In the genomic region with DNA sequence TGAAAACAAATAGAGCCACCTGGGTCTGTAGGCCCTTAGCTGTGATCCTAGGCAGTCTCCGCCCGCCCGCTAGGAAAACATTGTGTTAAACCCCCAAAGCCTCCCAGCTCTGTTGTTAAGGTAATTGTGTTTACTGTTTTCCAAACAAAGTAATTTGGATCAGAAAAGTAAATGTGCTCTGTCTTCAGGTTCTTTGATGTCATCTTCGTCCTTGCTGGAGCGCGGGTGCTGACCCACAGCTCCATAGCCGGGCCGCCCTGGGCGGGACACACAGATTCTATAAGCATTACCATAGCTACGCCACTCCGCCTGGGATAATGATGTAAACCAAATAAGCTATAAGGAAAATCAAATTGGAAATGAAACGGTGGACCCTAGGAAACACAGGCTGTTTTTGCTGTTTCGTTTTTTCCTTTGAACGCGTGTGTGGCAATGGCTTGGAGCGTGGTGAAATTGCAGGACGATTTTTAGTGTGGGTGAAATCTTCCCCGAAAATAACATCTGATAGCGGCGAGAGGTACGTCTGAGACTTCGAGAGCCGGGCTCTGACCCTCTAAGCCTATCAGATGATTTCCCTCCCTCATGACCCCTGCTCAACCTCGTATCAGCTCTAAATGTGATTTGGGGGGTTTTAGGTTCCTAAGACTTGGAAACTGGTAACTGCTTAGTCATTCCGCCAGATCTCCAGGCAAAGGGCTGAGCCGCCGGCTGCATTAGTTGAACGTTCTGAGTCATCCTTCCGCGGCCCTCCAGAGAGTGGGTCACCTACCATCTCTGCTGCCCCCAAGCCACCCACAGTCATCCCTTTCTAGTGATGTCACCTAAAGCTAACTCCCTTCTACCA, we compare ENCODE assay signal across 8 mouse cellular contexts. TPM values are rescaled to one million over a fixed set of nuclear protein-coding genes. Genes with fewer than 3 reads are reported as not detected.
DNase-seq lines count a peak whose midpoint lies in the region; ATAC-seq and TF ChIP-seq lines count a peak whose summit lies in the region.

No protein-coding gene starts in this region.

- ATAC-seq in neural tube, embryonic 11.5 days (ENCODE audit: insufficient read depth, low FRiP score, low TSS enrichment): peak; percentile 67

- H3K27ac ChIP-seq in layer of hippocampus, adult 2 months: peak overlapping the region; percentile 65
- peak overlapping the region; percentile 69 for H3K27ac ChIP-seq in left cerebral cortex, adult 2 months
- no peak overlapping the region for H3K27ac ChIP-seq in neural tube, embryonic 11.5 days (ENCODE audit: low read depth, low read length)

- no peaks in the 10 kb centered on the region for H3K4me1 ChIP-seq in neural tube, embryonic 11.5 days (ENCODE audit: control insufficient read depth, insufficient read depth, low read length)

- H3K4me2 ChIP-seq in neural tube, embryonic 11.5 days (ENCODE audit: low read depth): peak overlapping the region; percentile 54

- H3K4me3 ChIP-seq in layer of hippocampus, adult 2 months: peak overlapping the region; percentile 49
- H3K4me3 ChIP-seq in left cerebral cortex, adult 2 months: peak overlapping the region; percentile 49
- H3K4me3 ChIP-seq in neural tube, embryonic 11.5 days (ENCODE audit: low read depth, low read length): peak overlapping the region; percentile 29

- no peak overlapping the region; the same call in 1 of the 2 replicates for H3K9ac ChIP-seq in neural tube, embryonic 11.5 days (ENCODE audit: low read length)

- WGBS in neural tube, embryonic 11.5 days: 2% methylated on average over 30 of the region's 30 CpGs

- intact Hi-C loops in left cerebral cortex, adult 2 months (cut with DNase I): no loop called here
- intact Hi-C loops in gastrocnemius, postnatal 36 days (cut with DNase I): no loop called here

- H3K9me3 ChIP-seq in neural tube, embryonic 11.5 days (ENCODE audit: control insufficient read depth, low read length): no peaks in the 10 kb centered on the region

- no peaks in the 10 kb centered on the region for H3K36me3 ChIP-seq in neural tube, embryonic 11.5 days (ENCODE audit: control insufficient read depth, insufficient read depth, low read length)

- DNase-seq in layer of hippocampus, adult 2 months (ENCODE audit: low spot score in 2 of 2): no peak
- no peak for DNase-seq in layer of hippocampus, adult 11-12 months (ENCODE audit: low spot score)
- DNase-seq in R1 (ENCODE audit: low read depth, low spot score): peak; percentile 96
- DNase-seq in fibroblast of lung, adult 2 months (ENCODE audit: low read depth): peak; percentile 61
- peak; percentile 35 to 45 for DNase-seq in left cerebral cortex, adult 2 months (ENCODE audit: extremely low spot score in 1 of 2, low spot score in 2 of 2)
- DNase-seq in neural tube, embryonic 11.5 days (ENCODE audit: low spot score): peak; percentile 53
- DNase-seq in gastrocnemius, postnatal 36 days: no peak
- no peak for DNase-seq in layer of hippocampus, postnatal 25 days (ENCODE audit: extremely low spot score in 1 of 2, low spot score in 1 of 2)

- H3K27me3 ChIP-seq in neural tube, embryonic 11.5 days (ENCODE audit: control insufficient read depth, insufficient read depth, low read length): no peaks in the 10 kb centered on the region

- no peak; the same call in 1 of the 2 replicates for TF ChIP-seq CTCF in layer of hippocampus, adult 2 months (conservative IDR thresholded peaks at IDR 0.05)
- TF ChIP-seq CTCF in left cerebral cortex, adult 2 months (IDR thresholded peaks at IDR 0.05): no peak

RNA-seq across cellular contexts. Expression of a gene that starts 25.3 kb away (rescaled TPM):
- 1 to 10 TPM; 6.2 to 7.1 TPM for total RNA-seq in layer of hippocampus, adult 2 months (2021)
- 1 to 10 TPM; 5.5 to 7.9 TPM for total RNA-seq in left cerebral cortex, adult 2 months (2021)
- 24.7 and 25.5 TPM in 2 replicates for polyA plus RNA-seq in neural tube, embryonic 11.5 days (2014; fragmentation: Nextera tagmentation; extraction: Ambion mirVana)
- total RNA-seq in gastrocnemius, postnatal 36 days (2021): 1 to 10 TPM in 1 of 2 experiments, under 1 TPM in 1; 0.32 to 1.1 TPM
- total RNA-seq in layer of hippocampus, postnatal 25 days (2021): 1 to 10 TPM; 5.4 to 5.8 TPM

Comparison
In these comparisons a context has a peak if more than half of its experiments do, and no peak if none do; other contexts are left out.
1. DNase-seq: peak in R1 (single experiment), fibroblast of lung, adult 2 months (single experiment), left cerebral cortex, adult 2 months (2 of 2) and neural tube, embryonic 11.5 days (single experiment); none in layer of hippocampus, adult 2 months (0 of 2), layer of hippocampus, adult 11-12 months (single experiment), gastrocnemius, postnatal 36 days (0 of 2) and layer of hippocampus, postnatal 25 days (0 of 2).
2. Peak in every context shown above with its lines, with median percentiles within 50 percentile points of each other: H3K4me3 ChIP-seq.